Mouse (Mus musculus): Measurements from ENCODE around the gene Fbxo11. TPM values are rescaled to one million over a fixed set of nuclear protein-coding genes. Genes with fewer than 3 reads are reported as not detected.
"Not testable (repeated sequence)": the region's sequence is repeated elsewhere in the genome, so short reads cannot be mapped to it uniquely, and the experiment has no call there.

Fbxo11 gene
- polyA plus RNA-seq, 1 experiment from 2014 or later: 28.1 TPM

- H3K4me1 ChIP-seq (ENCODE audit: control insufficient read depth, insufficient read depth, low read length): peaks cover 15% of the 10 kb centered on the region
- H3K9me3 ChIP-seq (replicated peaks; ENCODE audit: control insufficient read depth, low read length, poor library complexity, severe bottlenecking): no peaks in the 10 kb centered on the region
- 70% methylated on average over 9 of the region's 9 CpGs for WGBS
- H3K4me2 ChIP-seq (ENCODE audit: low read length): peak overlapping the region; percentile 63
- no peak overlapping the region for H3K27ac ChIP-seq (ENCODE audit: low read length)
- H3K36me3 ChIP-seq (ENCODE audit: control insufficient read depth, insufficient read depth, low read length): peaks cover 3% of the 10 kb centered on the region; the same call in 1 of the 2 replicates
- peak overlapping the region; percentile 36 for H3K9ac ChIP-seq (ENCODE audit: low read depth, low read length)
- peak overlapping the region; percentile 67 for H3K4me3 ChIP-seq (ENCODE audit: low read depth, low read length)
- no peak for ATAC-seq
- H3K27me3 ChIP-seq (ENCODE audit: control insufficient read depth, insufficient read depth, low read depth, low read length): no peaks in the 10 kb centered on the region
These were observed 88.8 kb downstream of the Fbxo11 start for GRCm38 (mm10) chr17:87976154-87976806.

DNA sequence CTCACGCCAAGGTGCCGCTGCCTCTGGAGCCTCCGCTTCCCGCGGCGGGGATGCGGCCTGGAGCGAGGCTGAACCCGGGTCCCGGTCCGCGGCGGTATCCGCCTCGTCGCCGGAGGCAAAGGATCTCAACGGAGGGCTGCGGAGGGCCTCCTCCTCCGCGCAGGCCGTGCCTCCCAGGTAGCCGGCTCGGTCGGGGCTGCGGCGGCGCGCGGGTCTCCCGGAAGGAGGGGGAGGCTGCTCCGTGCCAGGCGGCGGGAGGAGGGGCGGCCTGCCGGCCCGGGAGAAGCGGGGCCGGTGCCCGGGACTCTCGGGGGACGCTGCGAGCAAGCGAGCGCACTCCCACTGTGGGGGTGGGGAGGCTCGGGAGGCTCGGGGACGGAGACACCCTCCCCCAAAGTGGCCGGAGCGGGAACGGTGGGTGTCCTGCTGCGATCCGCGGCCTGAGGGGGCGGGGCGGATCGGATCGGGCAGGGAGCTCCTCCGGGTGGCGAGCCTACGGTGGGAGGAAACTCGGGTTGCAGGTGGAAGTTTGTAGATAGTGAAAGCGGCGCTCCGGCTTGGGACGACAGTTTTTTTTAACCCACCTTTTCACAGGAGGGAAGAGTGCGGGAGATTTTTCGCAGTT is 89.8 kb downstream of the Fbxo11 start:
- 2% methylated on average over 57 of the region's 68 CpGs for WGBS
- Histone ChIP-seq H3K27ac (ENCODE audit: low read length) (peak overlapping the region; percentile 83), H3K4me3 (ENCODE audit: low read depth, low read length) (peak overlapping the region; percentile 67), H3K36me3 (ENCODE audit: control insufficient read depth, insufficient read depth, low read length) (no peaks in the 10 kb centered on the region), H3K9ac (ENCODE audit: low read depth, low read length) (peak overlapping the region; percentile 82), H3K4me1 (ENCODE audit: control insufficient read depth, insufficient read depth, low read length) (peaks cover 15% of the 10 kb centered on the region), H3K27me3 (ENCODE audit: control insufficient read depth, insufficient read depth, low read depth, low read length) (no peaks in the 10 kb centered on the region), H3K4me2 (ENCODE audit: low read length) (peak overlapping the region; percentile 63), H3K9me3 (replicated peaks; ENCODE audit: control insufficient read depth, low read length, poor library complexity, severe bottlenecking) (no peaks in the 10 kb centered on the region)
- peak; percentile 79 for ATAC-seq

DNA sequence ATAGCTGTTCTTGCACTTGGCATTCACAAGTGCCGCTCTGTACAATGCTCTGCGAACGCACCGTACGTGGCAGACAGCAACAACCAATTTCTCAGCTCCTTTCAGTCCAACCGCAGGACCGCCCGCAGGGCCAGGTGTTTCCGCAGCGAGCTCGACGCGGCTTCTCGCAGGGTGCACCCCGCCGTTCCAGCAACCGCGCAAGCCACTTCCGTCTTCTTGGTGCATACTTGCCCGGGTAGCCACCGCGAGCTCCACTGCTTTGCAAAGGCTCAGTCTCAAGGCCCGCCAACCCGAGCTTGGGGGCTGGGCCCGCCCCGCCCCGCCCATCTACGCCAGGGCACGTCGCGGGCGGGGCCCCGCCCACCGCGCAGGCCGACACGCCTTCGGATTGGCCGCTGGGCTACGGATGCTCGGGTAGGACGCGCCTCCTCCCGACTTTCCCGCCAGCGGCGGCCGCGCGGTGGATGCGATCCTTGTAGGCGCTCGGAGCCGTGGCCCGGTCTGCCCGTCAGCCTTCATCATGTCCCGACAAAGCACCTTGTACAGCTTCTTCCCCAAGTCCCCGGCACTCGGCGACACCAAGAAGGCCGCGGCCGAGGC is 90.4 kb downstream of the Fbxo11 start, which contains the start of gene Msh6:
Gene Msh6 (plus strand): TSS at position 434 of the 600 bp plus-strand sequence.
- H3K27me3 ChIP-seq (ENCODE audit: control insufficient read depth, insufficient read depth, low read depth, low read length): no peaks in the 10 kb centered on the region
- under 1% methylated on average over 54 of the region's 63 CpGs for WGBS
- ATAC-seq: peak; percentile 98

DNA sequence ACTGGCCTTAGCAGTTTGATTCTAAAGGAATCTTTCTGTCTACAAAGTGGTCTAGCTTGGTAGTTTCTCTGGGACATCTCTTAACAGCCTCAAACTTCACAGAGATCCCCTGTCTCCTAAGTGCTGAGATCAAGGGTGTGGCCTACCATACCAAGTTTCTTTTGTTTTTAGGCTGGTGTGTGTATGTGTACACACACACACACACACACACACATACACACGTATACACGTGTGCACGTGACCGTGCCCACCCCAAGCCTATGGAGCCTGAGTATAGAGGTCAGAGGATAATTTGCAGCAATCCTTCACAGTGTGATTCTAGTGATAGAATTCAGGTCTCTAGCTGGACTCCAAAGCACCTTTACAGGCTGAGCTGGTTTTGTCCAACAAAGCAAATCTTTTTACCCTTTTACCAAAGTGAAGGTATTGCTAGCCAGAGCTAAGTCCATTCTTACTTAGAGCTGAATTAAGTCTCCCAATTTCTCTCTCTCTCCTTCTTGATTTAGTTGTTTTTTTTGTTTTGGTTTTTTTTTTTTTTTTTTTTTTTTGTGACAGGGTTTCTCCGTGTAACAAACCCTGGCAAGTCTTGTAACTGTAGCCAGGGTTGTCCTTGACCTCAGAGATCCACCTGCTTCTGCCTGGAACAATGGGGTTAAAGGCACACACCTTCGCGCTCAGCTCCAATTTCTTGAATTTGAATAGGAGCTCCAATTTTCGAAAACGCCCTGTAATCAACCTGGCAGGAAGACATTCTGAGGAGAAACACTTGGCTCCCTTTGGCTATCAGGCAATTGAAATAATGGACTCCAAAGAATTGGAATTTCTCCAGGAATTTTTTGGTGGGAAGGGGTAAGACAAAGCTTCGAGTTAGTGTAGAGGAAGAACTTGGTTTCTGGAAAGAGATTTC is 91.6 kb downstream of the Fbxo11 start:
- Histone ChIP-seq H3K27ac (ENCODE audit: low read length) (no peak overlapping the region), H3K9ac (ENCODE audit: low read depth, low read length) (no peak overlapping the region), H3K4me1 (ENCODE audit: control insufficient read depth, insufficient read depth, low read length) (peaks cover 15% of the 10 kb centered on the region), H3K4me3 (ENCODE audit: low read depth, low read length) (no peak overlapping the region), H3K27me3 (ENCODE audit: control insufficient read depth, insufficient read depth, low read depth, low read length) (no peaks in the 10 kb centered on the region), H3K4me2 (ENCODE audit: low read length) (no peak overlapping the region), H3K9me3 (replicated peaks; ENCODE audit: control insufficient read depth, low read length, poor library complexity, severe bottlenecking) (no peaks in the 10 kb centered on the region), H3K36me3 (ENCODE audit: control insufficient read depth, insufficient read depth, low read length) (no peaks in the 10 kb centered on the region)
- no peak for ATAC-seq
- WGBS: 70% methylated on average over 10 of the region's 10 CpGs

More for the DNA sequence above, 90.4 kb downstream of the Fbxo11 start, which contains the start of gene Msh6:
- Histone ChIP-seq H3K4me1 (ENCODE audit: control insufficient read depth, insufficient read depth, low read length) (peaks cover 15% of the 10 kb centered on the region), H3K27ac (ENCODE audit: low read length) (peak within 1 kb of the TSS; percentile 86), H3K36me3 (ENCODE audit: control insufficient read depth, insufficient read depth, low read length) (no peaks in the 10 kb centered on the region), H3K9me3 (replicated peaks; ENCODE audit: control insufficient read depth, low read length, poor library complexity, severe bottlenecking) (no peaks in the 10 kb centered on the region), H3K4me2 (ENCODE audit: low read length) (peak within 1 kb of the TSS; percentile 63), H3K4me3 (ENCODE audit: low read depth, low read length) (peak within 1 kb of the TSS; percentile 67), H3K9ac (ENCODE audit: low read depth, low read length) (peak within 1 kb of the TSS; percentile 82)

DNA sequence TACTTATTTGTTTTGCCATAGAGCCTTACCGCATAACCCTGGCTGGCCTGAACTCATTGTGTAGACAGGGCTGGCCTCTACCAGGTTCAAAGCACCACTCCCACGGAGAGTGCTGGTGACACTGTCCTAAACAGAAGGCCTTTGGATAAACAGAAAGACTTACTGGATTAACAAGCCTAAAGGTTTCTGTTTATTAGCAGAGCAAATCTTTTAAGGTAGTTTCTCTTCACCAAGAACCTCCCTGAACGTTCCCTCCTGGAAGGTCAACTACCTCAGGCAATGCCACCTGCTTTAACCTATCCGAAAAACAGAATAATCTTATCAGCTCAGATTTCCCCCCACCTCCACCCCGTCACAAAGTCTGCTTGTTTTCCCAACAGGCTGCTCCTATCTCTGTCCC is 92.2 kb downstream of the Fbxo11 start:
- Histone ChIP-seq H3K4me3 (ENCODE audit: low read depth, low read length) (no peak overlapping the region), H3K4me1 (ENCODE audit: control insufficient read depth, insufficient read depth, low read length) (peaks cover 15% of the 10 kb centered on the region), H3K4me2 (ENCODE audit: low read length) (no peak overlapping the region), H3K27ac (ENCODE audit: low read length) (no peak overlapping the region), H3K9ac (ENCODE audit: low read depth, low read length) (no peak overlapping the region), H3K27me3 (ENCODE audit: control insufficient read depth, insufficient read depth, low read depth, low read length) (no peaks in the 10 kb centered on the region), H3K36me3 (ENCODE audit: control insufficient read depth, insufficient read depth, low read length) (no peaks in the 10 kb centered on the region), H3K9me3 (replicated peaks; ENCODE audit: control insufficient read depth, low read length, poor library complexity, severe bottlenecking) (no peaks in the 10 kb centered on the region)
- ATAC-seq: no peak
- 81% methylated on average over 5 of the region's 5 CpGs for WGBS

DNA sequence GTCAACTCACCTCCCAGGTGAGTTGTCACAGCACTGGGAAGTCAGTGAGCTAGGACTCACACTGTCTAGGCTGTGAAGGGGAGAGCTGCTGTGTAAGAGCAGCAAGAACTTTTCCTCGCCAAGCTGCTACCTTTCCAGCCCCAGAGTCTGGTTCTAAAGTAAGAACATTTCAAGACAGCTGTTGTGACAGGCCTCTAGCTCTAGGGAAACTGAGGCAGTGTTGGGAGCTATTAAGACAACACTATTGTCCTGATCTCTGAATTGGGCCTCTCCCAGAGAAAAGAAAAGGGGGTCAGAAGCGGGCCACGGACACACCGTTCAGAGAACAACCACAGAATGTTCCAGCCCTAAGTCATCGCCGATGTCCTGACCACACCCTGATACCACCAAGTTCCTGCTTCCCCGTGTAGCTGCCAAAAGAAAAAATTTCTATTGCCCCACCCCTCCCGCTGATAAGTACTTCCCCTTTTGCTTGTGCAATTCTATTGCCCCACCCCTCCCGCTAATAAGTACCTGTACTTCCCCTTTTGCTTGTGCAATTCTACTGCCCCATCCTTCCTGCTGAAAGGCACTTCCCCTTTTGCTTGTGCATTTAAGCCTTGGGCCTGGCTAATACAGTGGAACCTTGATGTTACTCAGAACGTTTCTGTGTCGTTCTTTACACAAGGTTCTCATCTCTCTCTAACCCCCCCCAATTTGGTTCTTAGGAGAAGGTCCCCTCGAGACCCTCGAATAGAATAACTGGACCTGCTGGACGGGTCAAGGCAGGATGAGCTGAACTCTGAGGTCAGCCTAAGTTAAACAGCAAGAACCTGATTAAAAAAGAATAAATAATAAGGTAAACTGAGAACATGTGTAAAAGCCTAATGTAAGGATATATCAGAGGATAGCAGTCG is 93.1 kb downstream of the Fbxo11 start:
- not testable (repeated sequence) for ATAC-seq; H3K9ac ChIP-seq (ENCODE audit: low read depth, low read length); H3K36me3 ChIP-seq (ENCODE audit: control insufficient read depth, insufficient read depth, low read length); H3K4me3 ChIP-seq (ENCODE audit: low read depth, low read length); H3K27me3 ChIP-seq (ENCODE audit: control insufficient read depth, insufficient read depth, low read depth, low read length); H3K4me2 ChIP-seq (ENCODE audit: low read length); H3K9me3 ChIP-seq (replicated peaks; ENCODE audit: control insufficient read depth, low read length, poor library complexity, severe bottlenecking); H3K27ac ChIP-seq (ENCODE audit: low read length)
- peaks cover 15% of the 10 kb centered on the region for H3K4me1 ChIP-seq (ENCODE audit: control insufficient read depth, insufficient read depth, low read length)
- WGBS: 87% methylated on average over 15 of the region's 15 CpGs

DNA sequence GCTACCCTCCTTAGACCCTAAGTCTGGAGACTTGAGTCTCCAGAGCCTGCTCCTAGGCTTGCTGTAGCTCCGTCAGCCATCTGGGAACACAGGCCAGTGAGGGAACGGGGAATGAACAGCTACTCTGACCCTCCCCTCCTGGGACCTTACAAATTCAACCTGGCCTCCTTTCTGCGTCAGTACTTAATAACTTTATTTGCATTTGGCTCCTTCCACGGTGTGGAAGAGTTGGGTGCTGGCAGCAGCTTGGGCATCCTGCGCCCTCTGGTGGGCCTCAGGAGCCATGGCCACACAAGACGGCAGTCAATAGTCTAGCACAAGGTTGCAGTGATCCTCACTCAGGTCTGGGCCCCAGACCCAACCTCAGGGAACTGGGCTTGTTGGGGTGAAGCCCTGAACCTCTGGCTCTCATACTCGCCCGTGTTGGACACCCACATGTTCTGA is 96.6 kb downstream of the Fbxo11 start:
- 35% methylated on average over 6 of the region's 8 CpGs for WGBS
- H3K4me1 ChIP-seq (ENCODE audit: control insufficient read depth, insufficient read depth, low read length); H3K9ac ChIP-seq (ENCODE audit: low read depth, low read length); H3K9me3 ChIP-seq (replicated peaks; ENCODE audit: control insufficient read depth, low read length, poor library complexity, severe bottlenecking); H3K27ac ChIP-seq (ENCODE audit: low read length); H3K27me3 ChIP-seq (ENCODE audit: control insufficient read depth, insufficient read depth, low read depth, low read length); H3K36me3 ChIP-seq (ENCODE audit: control insufficient read depth, insufficient read depth, low read length); H3K4me3 ChIP-seq (ENCODE audit: low read depth, low read length); H3K4me2 ChIP-seq (ENCODE audit: low read length): not testable (repeated sequence)
- peak; percentile 83 for ATAC-seq

Measured in midbrain, embryonic 16.5 days (tissue).